Mouse (Mus musculus) layer of hippocampus, adult 11-12 months (tissue): ENCODE measurements around the gene Elmo3.

Experiments
- DNase-seq: peaks from one replicate; pipeline ENCODE4 v3.0.0; 2022; ENCODE audit warnings: low spot score

Gene Elmo3

GRCm38 (mm10) chr8:105355179-105356024 is 50.0 kb downstream of the Elmo3 start:
- DNase-seq: no peak

DNA sequence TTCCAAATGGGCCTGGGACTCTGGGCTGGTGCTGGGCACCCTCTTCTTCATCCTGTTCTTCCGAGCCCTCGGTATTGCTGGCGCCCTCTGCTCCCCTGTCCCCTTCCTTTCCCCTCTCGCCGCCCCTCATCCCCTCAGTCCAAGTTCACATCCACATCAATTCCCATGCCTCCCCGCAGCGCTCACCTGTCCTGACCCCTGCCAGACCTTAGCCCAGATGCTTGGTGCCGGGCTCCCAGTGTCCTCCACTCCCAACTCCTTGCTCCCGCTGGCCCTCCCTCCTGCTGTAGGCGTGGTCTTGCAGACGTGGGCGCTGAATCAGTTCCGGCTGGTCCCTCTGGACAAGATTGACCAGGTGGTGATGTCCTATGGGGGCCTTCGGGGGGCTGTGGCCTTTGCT is 51.3 kb downstream of the Elmo3 start:
- DNase-seq: no peak

DNA sequence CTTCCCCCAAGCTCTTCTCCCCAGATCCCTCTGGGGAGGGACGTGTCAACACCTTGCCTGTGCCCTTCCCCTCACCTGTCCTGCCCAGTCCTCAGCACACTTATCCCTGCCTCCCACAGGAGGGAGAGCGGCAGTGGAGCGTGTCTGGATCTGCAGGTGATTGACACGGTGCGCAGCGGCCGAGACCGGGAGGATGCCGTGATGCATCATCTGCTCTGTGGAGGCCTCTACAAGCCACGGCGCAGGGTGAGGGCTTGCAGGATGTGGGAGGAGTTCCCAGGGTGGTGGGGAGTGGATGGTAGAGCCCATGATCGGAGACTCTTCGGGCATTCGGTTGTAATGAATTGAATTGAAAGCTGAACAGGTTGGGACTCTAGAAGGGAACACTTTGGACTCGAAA is 53.8 kb downstream of the Elmo3 start:
- no peak for DNase-seq

- DNase-seq: no peak
Measured at GRCm38 (mm10) chr8:105359646-105360045, 54.2 kb downstream of the Elmo3 start.
